Mouse (Mus musculus): ENCODE measurements around the gene Lrp1. TPM values are rescaled to one million over a fixed set of nuclear protein-coding genes. Genes with fewer than 3 reads are reported as not detected.

Lrp1 gene
- polyA plus RNA-seq, 1 experiment from 2014 or later: 101 TPM

DNA sequence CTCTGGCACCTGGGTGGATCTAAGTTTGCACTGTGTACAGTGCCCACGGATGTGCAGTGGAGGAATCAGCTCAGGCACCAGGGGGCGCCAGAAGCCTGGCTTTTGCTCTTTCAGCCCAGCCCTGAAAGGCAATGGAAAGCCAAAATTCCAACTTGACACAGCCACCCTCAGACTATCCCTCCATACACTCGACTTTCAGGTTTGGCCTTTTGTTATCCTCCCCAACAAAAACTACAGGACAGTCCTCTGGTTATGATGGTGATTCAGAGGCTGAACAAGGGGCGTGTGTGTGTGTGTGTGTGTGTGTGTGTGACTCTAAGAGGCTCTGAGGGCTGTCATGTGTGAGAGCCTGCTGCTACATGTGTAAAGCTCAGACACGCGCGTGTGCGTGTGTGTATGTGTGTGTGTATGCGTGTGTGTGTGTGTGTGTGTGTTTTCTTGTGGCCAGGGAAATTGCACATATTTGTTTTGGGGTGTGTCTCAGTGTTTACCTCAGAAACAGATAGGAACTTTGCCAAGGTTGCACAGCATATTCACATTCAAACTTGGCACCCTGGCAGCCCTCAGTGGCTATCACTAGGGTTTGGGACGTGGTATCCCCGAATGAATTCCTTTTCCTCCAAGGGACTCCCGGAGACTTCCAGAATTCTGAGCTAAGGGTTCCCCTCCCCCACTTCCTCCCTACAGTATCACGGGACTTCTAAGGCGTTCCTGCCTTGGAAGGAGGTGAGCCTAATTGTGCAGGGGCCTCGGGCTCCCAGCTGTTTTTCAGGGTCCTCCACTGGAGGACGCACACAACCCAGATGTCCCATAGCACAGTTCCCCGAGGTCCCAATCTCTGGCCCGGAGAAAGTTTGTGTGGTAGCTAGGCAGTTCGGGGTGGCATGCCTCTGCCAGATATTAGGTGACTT is 21.2 kb upstream of the Lrp1 start:
- no peak overlapping the region for H3K9ac ChIP-seq
- peak; percentile 72 for ATAC-seq (ENCODE audit: low FRiP score)
- H3K36me3 ChIP-seq: no peaks in the 10 kb centered on the region
- peaks cover 21% of the 10 kb centered on the region for H3K4me1 ChIP-seq (replicated peaks)
- peak overlapping the region; percentile 52 for H3K27ac ChIP-seq
- no peaks in the 10 kb centered on the region for H3K9me3 ChIP-seq
- H3K27me3 ChIP-seq: peaks cover 46% of the 10 kb centered on the region
- peak overlapping the region; percentile 35 for H3K4me3 ChIP-seq
- H3K4me2 ChIP-seq: peak overlapping the region; percentile 54
- 6% methylated on average over 19 of the region's 19 CpGs for WGBS

DNA sequence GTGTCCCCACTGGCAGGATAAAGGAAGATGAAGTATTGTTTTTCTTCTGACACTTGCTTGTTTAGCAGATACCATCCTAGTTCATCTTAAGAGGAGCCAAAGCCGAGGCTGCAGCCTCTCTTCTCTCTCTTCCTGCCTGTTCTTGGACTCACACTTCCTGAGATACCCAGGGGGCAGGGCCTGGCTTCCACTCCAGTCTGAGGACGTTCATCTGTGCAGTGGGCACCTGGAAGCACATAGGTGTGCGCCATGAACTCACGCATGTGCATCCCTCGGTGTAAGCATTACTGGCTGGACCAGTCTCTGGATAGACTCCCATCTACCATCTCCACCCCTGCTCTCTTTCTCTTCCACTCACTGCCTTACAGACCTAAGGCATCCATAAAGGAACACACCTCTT is 19.5 kb upstream of the Lrp1 start:
- no peaks in the 10 kb centered on the region for H3K9me3 ChIP-seq
- no peak overlapping the region for H3K27ac ChIP-seq
- ATAC-seq (ENCODE audit: low FRiP score): no peak
- no peak overlapping the region for H3K9ac ChIP-seq
- 80% methylated on average over 5 of the region's 5 CpGs for WGBS
- no peak overlapping the region for H3K4me2 ChIP-seq
- peaks cover 46% of the 10 kb centered on the region for H3K27me3 ChIP-seq
- H3K4me1 ChIP-seq (replicated peaks): peaks cover 21% of the 10 kb centered on the region
- H3K36me3 ChIP-seq: no peaks in the 10 kb centered on the region
- H3K4me3 ChIP-seq: no peak overlapping the region

DNA sequence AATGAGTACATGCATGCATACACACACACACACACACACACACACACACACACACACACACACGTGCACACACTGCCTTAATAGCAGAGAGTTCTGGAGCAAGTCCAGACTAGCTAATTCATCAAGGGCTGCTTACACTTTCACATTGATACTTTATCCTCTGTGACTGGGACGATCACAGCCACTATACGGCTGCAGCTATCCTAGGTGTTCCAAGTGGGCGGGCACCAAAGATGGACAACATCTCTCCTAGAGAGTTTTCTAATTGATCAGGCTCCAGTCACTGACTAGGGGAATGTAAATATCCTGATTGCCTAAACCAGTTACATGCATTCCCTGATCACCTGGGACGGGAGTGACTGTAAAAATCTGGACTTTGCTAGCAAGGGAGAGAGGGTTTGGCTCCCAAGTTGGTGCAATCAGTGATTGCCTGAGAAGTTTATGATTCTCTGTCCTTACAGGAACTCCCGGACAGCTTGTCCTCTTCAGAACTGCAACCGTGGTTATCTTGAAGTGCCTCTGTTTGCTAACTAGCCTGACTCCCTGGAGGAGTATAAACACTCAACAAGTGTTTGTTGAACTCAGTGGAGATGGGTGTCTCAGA is 11.8 kb upstream of the Lrp1 start:
- Histone ChIP-seq H3K36me3 (no peaks in the 10 kb centered on the region), H3K27ac (no peak overlapping the region), H3K4me1 (replicated peaks) (no peaks in the 10 kb centered on the region), H3K9ac (no peak overlapping the region), H3K27me3 (no peaks in the 10 kb centered on the region), H3K9me3 (no peaks in the 10 kb centered on the region), H3K4me2 (no peak overlapping the region), H3K4me3 (no peak overlapping the region)
- WGBS: 82% methylated on average over 7 of the region's 7 CpGs
- no peak for ATAC-seq (ENCODE audit: low FRiP score)

DNA sequence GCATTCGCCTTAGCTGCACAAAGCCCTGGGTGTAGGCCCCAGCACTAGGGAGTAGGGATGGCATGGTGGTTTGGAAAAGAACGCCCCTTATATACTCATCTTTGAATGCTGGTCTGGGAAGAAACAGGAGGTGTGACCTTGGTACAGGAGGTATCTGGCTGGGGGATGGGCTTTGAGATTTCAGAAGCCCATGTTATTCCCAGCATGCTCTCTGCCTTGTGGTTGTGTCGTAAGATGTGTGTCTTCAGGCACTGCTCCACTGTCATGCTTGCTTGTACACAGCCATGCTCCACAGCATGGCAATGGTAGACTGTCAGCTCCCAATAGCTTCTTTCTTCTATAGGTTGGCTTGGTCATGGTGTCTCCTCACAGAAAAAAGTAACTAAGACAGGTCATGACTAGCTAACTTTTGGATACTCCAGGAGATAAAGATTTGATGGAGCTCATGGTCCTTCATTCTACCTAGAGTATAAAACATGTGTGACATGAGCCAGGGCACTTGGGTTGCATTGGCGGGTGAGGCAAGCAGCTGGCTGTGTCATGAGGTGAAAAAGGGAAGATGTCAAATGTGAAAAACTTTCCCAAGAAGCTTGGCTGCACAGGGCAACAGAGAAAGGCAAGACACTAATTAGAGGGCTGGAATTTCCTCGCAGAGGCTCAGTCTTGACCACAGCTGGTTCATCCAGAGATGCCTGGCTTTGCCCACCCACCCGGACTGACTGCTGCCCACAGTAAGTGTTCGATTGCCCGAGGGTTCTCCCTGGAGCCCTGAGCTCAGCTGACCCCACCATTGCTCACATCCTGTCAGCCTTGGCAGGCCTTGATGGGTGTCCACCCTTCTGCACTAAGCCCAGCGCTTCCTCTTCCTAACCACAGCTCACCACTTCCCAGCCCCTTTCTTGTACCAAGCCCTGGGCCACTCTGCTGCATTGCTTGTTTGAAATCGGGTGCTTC is 10.6 kb upstream of the Lrp1 start:
- no peak overlapping the region for H3K4me2 ChIP-seq
- WGBS: 91% methylated on average over 10 of the region's 10 CpGs
- H3K9me3 ChIP-seq: no peaks in the 10 kb centered on the region
- H3K27ac ChIP-seq: no peak overlapping the region
- no peak for ATAC-seq (ENCODE audit: low FRiP score)
- no peaks in the 10 kb centered on the region for H3K4me1 ChIP-seq (replicated peaks)
- no peak overlapping the region for H3K4me3 ChIP-seq
- H3K36me3 ChIP-seq: no peaks in the 10 kb centered on the region
- H3K27me3 ChIP-seq: no peaks in the 10 kb centered on the region
- no peak overlapping the region for H3K9ac ChIP-seq

DNA sequence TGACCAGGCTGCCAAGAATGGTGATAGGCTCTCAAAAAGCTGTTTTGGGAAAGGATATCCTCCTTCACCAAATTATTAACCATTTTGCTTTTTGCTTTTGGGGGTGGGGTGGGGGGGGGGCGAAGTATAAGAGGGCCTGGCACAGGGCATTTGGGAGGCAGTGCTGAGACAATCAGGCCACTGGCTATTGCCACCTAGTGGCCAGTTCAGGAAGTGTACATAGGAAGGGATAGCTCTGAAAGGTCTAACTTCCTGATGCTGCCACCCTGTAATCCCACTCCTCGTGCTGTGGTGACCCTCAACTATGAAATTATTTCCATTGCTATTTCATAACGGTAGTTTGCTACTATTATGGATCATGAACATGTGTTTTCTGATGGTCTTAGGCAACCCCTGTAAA is 5.5 kb upstream of the Lrp1 start:
- no peak overlapping the region for H3K4me3 ChIP-seq
- no peak for ATAC-seq (ENCODE audit: low FRiP score)
- WGBS: 85% methylated on average over 3 of the region's 3 CpGs
- H3K36me3 ChIP-seq: no peaks in the 10 kb centered on the region
- H3K27me3 ChIP-seq: no peaks in the 10 kb centered on the region
- H3K4me2 ChIP-seq: no peak overlapping the region
- H3K27ac ChIP-seq: no peak overlapping the region
- H3K9ac ChIP-seq: no peak overlapping the region
- peaks cover 9% of the 10 kb centered on the region for H3K4me1 ChIP-seq (replicated peaks)
- H3K9me3 ChIP-seq: no peaks in the 10 kb centered on the region

DNA sequence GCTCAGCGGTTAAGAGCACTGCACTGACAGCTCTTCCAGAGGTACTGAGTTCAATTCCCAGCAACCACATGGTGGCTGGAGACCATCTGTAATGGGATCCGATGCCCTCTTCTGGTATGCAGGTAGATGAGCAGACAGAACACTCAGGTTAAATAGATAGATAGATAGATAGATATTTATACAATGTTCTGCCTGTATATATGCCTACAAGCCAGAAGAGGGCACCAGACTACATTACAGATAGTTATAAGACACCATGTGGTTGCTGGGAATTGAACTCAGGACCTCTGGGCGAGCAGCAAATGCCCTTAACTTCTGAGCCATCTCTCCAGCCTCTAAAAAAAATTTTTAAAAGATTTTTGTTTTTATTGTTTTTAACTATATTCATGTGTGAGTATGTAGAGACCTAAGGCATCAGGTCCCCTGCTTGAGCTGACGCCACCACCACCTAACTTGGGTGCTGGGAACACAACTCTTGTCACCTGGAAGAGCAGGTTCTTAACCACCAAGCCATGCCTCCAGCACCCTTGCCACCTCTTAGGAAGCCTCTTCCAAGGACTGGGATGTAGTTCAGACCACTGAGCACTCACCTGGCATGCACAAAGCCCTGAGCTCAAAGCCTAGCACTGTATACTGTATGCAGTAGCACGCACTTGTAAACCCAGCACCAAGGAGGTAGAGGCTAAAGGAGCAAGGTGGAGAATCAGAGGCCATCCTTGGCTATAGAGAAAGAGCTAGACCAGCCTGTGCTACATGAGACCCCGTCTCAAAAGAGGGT is 2.7 kb upstream of the Lrp1 start:
- H3K4me2 ChIP-seq: no peak overlapping the region
- H3K36me3 ChIP-seq: no peaks in the 10 kb centered on the region
- H3K27me3 ChIP-seq: no peaks in the 10 kb centered on the region

DNA sequence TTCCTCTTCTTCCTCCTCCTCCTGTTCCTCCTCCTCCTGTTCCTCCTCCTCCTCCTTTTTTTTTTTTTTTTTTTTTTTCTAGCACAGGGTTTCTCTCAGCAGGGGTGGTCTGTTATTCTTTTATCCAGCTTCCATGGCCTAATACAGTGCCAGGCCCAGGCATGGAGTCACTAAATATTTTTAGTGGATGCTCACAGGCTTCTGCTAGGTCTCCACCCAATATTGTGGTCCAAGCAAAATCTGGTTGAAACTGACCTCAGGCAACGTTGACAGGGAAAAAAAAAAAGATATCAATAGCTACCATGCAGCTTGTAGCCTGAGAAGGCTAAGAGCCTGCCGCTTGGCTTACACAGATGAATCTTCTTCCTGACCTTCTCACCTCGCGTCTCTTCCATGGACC is 1.7 kb upstream of the Lrp1 start:
- H3K27me3 ChIP-seq: no peaks in the 10 kb centered on the region
- no peak overlapping the region; the same call in 1 of the 2 replicates for H3K4me3 ChIP-seq
- no peak overlapping the region for H3K9ac ChIP-seq
- H3K9me3 ChIP-seq: no peaks in the 10 kb centered on the region
- H3K27ac ChIP-seq: no peak overlapping the region
- ATAC-seq (ENCODE audit: low FRiP score): no peak
- WGBS: 61% methylated on average over 4 of the region's 4 CpGs
- peaks cover 31% of the 10 kb centered on the region for H3K4me1 ChIP-seq (replicated peaks)
- H3K36me3 ChIP-seq: no peaks in the 10 kb centered on the region
- H3K4me2 ChIP-seq: 0 out of 2 replicates have a peak overlapping the region, but pooled peaks have one; percentile 84

More for the DNA sequence above, 2.7 kb upstream of the Lrp1 start:
- Histone ChIP-seq H3K9me3 (no peaks in the 10 kb centered on the region), H3K4me1 (replicated peaks) (peaks cover 22% of the 10 kb centered on the region), H3K4me3 (no peak overlapping the region), H3K27ac (no peak overlapping the region), H3K9ac (no peak overlapping the region)
- ATAC-seq (ENCODE audit: low FRiP score): no peak
- 96% methylated on average over 6 of the region's 6 CpGs for WGBS

DNA sequence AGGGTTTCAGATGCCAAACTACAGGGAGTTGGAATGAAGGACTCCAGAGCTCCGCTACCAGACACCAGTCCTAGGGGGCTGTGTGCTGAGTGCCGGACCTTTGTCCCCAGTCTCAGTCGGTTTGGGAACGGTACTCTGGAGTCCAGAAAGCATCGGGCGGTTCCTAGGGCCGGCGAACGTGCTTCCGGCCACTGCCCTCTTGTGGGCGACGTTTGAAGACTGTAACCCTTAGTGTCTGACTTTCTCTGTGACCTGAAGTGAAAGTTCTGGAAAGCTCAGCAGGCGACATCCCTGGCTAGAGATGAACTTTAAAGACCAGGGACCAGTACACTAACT is 1.1 kb upstream of the Lrp1 start:
- peak overlapping the region; percentile 95 for H3K27ac ChIP-seq
- peak overlapping the region; percentile 84 for H3K4me2 ChIP-seq
- ATAC-seq (ENCODE audit: low FRiP score): peak; percentile 15
- H3K4me3 ChIP-seq: peak overlapping the region; percentile 91
- no peaks in the 10 kb centered on the region for H3K27me3 ChIP-seq
- 0 out of 2 replicates have a peak, but pooled peaks cover 3% of the 10 kb centered on the region for H3K36me3 ChIP-seq
- H3K4me1 ChIP-seq (replicated peaks): peaks cover 38% of the 10 kb centered on the region
- 0% methylated on average over 13 of the region's 13 CpGs for WGBS
- peak overlapping the region; percentile 74 for H3K9ac ChIP-seq
- no peaks in the 10 kb centered on the region for H3K9me3 ChIP-seq

DNA sequence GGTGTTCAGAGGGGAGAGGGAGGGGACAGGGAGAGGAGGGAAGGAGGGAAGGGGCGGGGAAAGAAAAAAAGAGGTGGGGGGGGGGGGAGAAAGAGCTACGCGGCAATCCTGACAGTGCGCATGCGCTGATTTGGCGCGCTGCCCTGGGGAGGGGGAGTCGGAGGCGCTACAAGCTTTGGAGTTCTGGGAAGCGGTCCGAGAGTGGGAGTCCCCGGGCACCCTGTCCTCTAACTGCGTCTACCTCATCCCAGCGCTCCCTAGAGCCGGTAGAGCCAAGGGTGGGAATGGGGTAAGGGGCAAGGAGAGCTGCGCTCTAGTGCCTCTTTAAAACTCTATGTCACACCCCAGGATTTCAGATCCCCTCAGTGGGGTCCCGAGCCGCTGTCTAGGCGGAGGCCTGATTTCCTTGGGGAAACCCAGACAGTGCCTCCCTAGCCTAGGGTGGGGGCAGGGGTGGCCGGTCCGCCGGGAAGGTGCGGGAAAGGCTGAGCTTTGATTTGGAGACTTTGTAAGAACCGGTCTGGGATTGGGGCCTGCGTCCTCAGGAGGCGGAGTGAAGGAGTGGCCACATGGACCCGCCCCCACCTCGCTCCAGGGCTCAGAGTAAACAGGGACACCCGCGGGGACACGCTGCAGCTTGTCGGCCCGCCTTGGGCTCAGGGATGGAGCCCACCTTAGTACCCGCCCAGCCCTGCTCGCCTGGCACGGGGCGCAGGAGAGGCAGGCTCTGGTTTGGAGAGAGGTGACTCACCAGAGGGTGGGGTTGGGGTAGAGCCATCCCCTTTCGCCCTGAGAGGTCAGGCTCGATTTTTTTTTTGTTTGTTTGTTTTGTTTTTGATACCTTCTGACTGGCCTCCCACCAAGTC is 476 bp upstream of the Lrp1 start:
- H3K27ac ChIP-seq: peak overlapping the region; percentile 95
- peak overlapping the region; percentile 74 for H3K9ac ChIP-seq
- WGBS: 0% methylated on average over 34 of the region's 39 CpGs
- peak; percentile 84 for ATAC-seq (ENCODE audit: low FRiP score)
- peak overlapping the region; percentile 84 for H3K4me2 ChIP-seq
- H3K27me3 ChIP-seq: no peaks in the 10 kb centered on the region
- peaks cover 44% of the 10 kb centered on the region for H3K4me1 ChIP-seq (replicated peaks)
- 0 out of 2 replicates have a peak, but pooled peaks cover 3% of the 10 kb centered on the region for H3K36me3 ChIP-seq
- peak overlapping the region; percentile 91 for H3K4me3 ChIP-seq
- no peaks in the 10 kb centered on the region for H3K9me3 ChIP-seq

DNA sequence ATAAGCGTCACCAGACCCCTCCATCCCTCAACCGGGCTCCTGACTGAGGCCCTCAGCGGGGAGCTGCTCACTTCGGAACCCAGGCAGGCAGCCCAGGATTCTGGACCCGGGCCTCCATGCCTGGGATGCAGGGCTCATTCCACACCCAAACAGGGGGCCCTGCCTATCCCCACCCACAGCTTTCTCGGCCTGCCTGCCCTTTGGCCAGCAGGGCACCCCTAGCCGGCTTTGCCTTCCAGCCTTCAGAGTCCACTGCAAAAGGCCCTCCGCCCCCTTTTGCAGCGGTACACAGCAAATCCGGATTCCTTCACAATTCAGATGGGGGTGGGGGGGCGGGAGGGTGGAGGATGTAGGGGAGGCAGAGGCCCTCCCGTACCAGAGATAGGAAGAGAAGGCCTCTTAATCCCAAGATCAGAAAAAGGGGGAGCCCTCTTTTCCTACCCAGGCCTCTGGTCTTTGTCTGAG is 975 bp downstream of the Lrp1 start:
- Histone ChIP-seq H3K9ac (peak overlapping the region; percentile 97), H3K4me1 (replicated peaks) (peaks cover 58% of the 10 kb centered on the region), H3K4me2 (peak overlapping the region; percentile 84), H3K27me3 (no peaks in the 10 kb centered on the region), H3K27ac (peak overlapping the region; percentile 95), H3K4me3 (peak overlapping the region; percentile 91), H3K36me3 (0 out of 2 replicates have a peak, but pooled peaks cover 3% of the 10 kb centered on the region), H3K9me3 (no peaks in the 10 kb centered on the region)
- ATAC-seq (ENCODE audit: low FRiP score): peak; percentile 11
- under 1% methylated on average over 11 of the region's 12 CpGs for WGBS
